Mouse (Mus musculus): ENCODE results near the gene Nisch. TPM values are rescaled to one million over a fixed set of nuclear protein-coding genes. Genes with fewer than 3 reads are reported as not detected.

The Nisch gene
- polyA plus RNA-seq, 1 experiment from 2014 or later = 291 TPM

- H3K36me3 ChIP-seq (ENCODE audit: control insufficient read depth, insufficient read depth, low read length) = peaks cover 17% of the 10 kb centered on the region
- peak overlapping the region; percentile 79 for H3K4me2 ChIP-seq (ENCODE audit: low read depth, low read length)
- H3K4me3 ChIP-seq (replicated peaks; ENCODE audit: low read length) = peak overlapping the region; percentile 92
- WGBS = 37% methylated on average over 11 of the region's 11 CpGs
- peak overlapping the region; percentile 98 for H3K27ac ChIP-seq (ENCODE audit: low read length)
- H3K9ac ChIP-seq (ENCODE audit: low read length) = peak overlapping the region; percentile 97
- no peaks in the 10 kb centered on the region for H3K27me3 ChIP-seq (ENCODE audit: control insufficient read depth, insufficient read depth, low read length)
- no peaks in the 10 kb centered on the region for H3K9me3 ChIP-seq (replicated peaks; ENCODE audit: control insufficient read depth, low read length)
- peak; percentile 76 for ATAC-seq (ENCODE audit: insufficient read depth, low FRiP score)
- peaks cover 44% of the 10 kb centered on the region for H3K4me1 ChIP-seq (ENCODE audit: control insufficient read depth, insufficient read depth, low read length)
These were observed 83.6 kb downstream of the Nisch start for GRCm38 (mm10) chr14:31133023-31133665.

DNA sequence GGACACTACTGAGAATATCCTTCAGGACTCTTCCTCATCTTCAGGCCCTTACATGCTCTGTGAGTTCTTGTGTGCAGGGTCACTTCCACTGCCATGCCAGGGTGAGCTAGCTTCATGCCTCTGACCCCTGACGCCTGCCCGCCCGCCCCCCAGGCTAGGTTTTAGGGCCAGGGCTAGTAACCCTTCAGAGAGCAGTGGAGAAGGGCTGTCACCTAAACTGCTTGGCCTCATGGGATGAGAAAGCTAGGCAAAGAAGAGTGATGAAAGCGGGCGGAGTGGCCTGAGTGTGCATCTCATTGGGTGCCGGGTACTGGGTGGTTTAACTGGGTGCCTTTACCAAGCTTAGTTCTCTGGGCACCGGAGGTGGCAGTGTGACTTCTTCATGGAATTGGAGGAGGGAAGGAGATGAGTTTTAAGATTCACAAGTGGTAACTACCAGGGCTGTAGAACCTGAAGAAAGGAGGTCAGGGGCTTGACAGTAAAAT is 84.2 kb downstream of the Nisch start:
- peak overlapping the region; percentile 79 for H3K4me2 ChIP-seq (ENCODE audit: low read depth, low read length)
- H3K36me3 ChIP-seq (ENCODE audit: control insufficient read depth, insufficient read depth, low read length) = peaks cover 17% of the 10 kb centered on the region
- H3K9me3 ChIP-seq (replicated peaks; ENCODE audit: control insufficient read depth, low read length) = no peaks in the 10 kb centered on the region
- H3K4me3 ChIP-seq (replicated peaks; ENCODE audit: low read length) = peak overlapping the region; percentile 92
- no peaks in the 10 kb centered on the region for H3K27me3 ChIP-seq (ENCODE audit: control insufficient read depth, insufficient read depth, low read length)
- H3K9ac ChIP-seq (ENCODE audit: low read length) = peak overlapping the region; percentile 97
- H3K27ac ChIP-seq (ENCODE audit: low read length) = peak overlapping the region; percentile 98
- 77% methylated on average over 7 of the region's 7 CpGs for WGBS
- ATAC-seq (ENCODE audit: insufficient read depth, low FRiP score) = no peak
- H3K4me1 ChIP-seq (ENCODE audit: control insufficient read depth, insufficient read depth, low read length) = peaks cover 46% of the 10 kb centered on the region

DNA sequence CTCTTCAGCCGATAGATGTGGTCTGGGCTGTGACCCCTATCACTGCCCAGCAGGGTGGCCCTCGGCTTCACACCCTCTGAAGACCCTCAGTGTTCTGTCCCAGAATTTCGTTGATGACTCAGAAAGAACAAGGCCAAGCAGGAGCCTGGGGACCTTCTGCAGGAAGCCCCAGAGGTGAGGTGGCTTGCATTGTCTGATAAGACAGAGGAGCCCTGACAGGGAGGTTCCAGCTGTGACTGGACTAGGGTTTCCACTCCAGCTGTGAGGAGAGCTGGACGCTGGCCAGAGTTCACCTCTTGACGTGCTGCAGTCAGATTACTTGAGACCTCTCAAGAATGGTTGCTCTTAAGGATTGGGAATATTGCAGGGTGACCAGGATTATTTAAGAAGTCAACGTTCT is 84.7 kb downstream of the Nisch start:
- ATAC-seq (ENCODE audit: insufficient read depth, low FRiP score) = no peak
- Histone ChIP-seq H3K27ac (ENCODE audit: low read length) (peak overlapping the region; percentile 98), H3K9ac (ENCODE audit: low read length) (peak overlapping the region; percentile 97), H3K36me3 (ENCODE audit: control insufficient read depth, insufficient read depth, low read length) (peaks cover 17% of the 10 kb centered on the region), H3K9me3 (replicated peaks; ENCODE audit: control insufficient read depth, low read length) (no peaks in the 10 kb centered on the region), H3K4me2 (ENCODE audit: low read depth, low read length) (peak overlapping the region; percentile 79), H3K27me3 (ENCODE audit: control insufficient read depth, insufficient read depth, low read length) (no peaks in the 10 kb centered on the region), H3K4me1 (ENCODE audit: control insufficient read depth, insufficient read depth, low read length) (peaks cover 46% of the 10 kb centered on the region), H3K4me3 (replicated peaks; ENCODE audit: low read length) (peak overlapping the region; percentile 92)
- 4% methylated on average over 6 of the region's 6 CpGs for WGBS

DNA sequence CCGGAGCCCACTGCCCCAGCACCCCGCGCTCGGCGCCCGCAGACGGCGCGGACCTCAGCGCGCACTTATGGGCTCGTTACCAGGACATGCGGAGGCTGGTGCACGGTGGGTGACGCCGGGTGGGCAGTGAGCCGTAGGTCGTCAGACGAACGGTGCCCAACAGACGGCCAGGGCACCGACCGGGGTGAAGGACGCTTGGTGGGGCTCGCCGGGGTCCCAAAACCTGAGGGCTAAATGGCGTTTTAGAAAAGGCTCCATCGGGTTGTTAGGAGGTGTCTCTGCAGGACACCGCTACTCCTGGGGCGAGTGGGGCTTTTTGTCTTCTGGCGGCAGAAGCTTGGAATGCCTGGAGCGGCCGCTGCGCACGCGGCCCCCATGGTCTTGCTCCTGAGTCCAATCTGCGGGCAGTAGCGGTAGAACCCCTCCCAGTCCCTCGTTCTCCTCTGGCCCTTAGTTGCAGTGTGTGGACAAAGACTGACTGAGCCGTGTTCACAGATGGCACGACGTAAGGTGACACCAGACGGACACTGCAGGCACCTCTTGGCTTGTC is 85.4 kb downstream of the Nisch start:
- under 1% methylated on average over 43 of the region's 43 CpGs for WGBS
- peak overlapping the region; percentile 92 for H3K4me3 ChIP-seq (replicated peaks; ENCODE audit: low read length)
- H3K4me2 ChIP-seq (ENCODE audit: low read depth, low read length) = peak overlapping the region; percentile 79
- H3K9ac ChIP-seq (ENCODE audit: low read length) = peak overlapping the region; percentile 97
- H3K9me3 ChIP-seq (replicated peaks; ENCODE audit: control insufficient read depth, low read length) = no peaks in the 10 kb centered on the region
- ATAC-seq (ENCODE audit: insufficient read depth, low FRiP score) = 0 out of 2 replicates have a peak, but pooled peaks have one; percentile 0
- peaks cover 46% of the 10 kb centered on the region for H3K4me1 ChIP-seq (ENCODE audit: control insufficient read depth, insufficient read depth, low read length)
- no peaks in the 10 kb centered on the region for H3K27me3 ChIP-seq (ENCODE audit: control insufficient read depth, insufficient read depth, low read length)
- peak overlapping the region; percentile 98 for H3K27ac ChIP-seq (ENCODE audit: low read length)
- peaks cover 14% of the 10 kb centered on the region for H3K36me3 ChIP-seq (ENCODE audit: control insufficient read depth, insufficient read depth, low read length)

GRCm38 (mm10) chr14:31130236-31131220 is 86.2 kb downstream of the Nisch start, which contains the start of gene Nt5dc2:
Gene Nt5dc2 (plus strand): TSS chr14:31131053.
- Histone ChIP-seq H3K9me3 (replicated peaks; ENCODE audit: control insufficient read depth, low read length) (no peaks in the 10 kb centered on the region), H3K4me3 (replicated peaks; ENCODE audit: low read length) (peak within 1 kb of the TSS; percentile 92), H3K4me1 (ENCODE audit: control insufficient read depth, insufficient read depth, low read length) (peaks cover 50% of the 10 kb centered on the region), H3K9ac (ENCODE audit: low read length) (peak within 1 kb of the TSS; percentile 97), H3K27ac (ENCODE audit: low read length) (peak within 1 kb of the TSS; percentile 98), H3K27me3 (ENCODE audit: control insufficient read depth, insufficient read depth, low read length) (no peaks in the 10 kb centered on the region), H3K4me2 (ENCODE audit: low read depth, low read length) (peak within 1 kb of the TSS; percentile 79), H3K36me3 (ENCODE audit: control insufficient read depth, insufficient read depth, low read length) (peaks cover 6% of the 10 kb centered on the region; the same call in 1 of the 2 replicates)
- WGBS = 3% methylated on average over 62 of the region's 63 CpGs
- ATAC-seq (ENCODE audit: insufficient read depth, low FRiP score) = peak; percentile 78

DNA sequence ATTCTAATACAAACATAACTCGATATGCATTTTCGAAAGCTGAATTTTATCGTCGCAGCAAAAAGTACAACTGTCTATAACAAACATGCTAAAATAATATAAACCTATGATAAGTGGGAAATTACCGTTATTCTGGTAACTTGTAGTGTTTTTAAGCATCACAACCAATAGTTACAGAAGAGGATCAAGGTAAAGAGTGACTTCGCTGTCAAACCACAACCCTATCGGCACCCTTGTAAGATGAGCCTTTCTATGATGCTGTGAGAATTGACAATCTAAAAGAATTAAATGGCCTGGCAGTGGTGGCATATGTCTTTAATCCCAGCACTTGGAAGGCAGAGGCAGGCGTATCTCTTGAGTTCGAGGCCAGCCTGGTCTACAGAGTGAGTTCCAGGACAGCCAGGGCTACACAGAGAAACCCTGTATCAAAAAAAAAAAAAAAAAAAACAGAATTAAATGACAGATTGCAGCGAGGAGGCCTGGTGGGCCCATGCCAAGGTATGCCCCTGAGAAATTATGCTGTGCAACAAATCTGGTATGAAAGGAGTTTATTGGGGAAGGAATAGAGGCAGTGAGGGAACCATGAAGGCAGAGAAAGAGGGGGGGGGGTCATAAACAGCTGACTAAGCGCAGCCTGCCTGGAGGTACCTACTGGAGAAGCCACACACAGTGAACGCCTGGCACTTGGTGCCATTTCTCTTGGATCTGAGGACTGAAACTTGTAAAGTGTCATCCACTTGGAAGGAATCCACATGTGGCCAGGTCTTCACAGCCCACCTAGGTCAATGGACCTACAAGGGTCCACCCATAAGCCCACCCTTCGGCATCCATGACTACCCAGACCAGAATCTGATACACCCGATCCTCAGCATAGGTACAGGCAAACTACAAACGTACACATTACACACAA is 87.2 kb downstream of the Nisch start:
- ATAC-seq (ENCODE audit: insufficient read depth, low FRiP score) = no peak
- no peaks in the 10 kb centered on the region for H3K9me3 ChIP-seq (replicated peaks; ENCODE audit: control insufficient read depth, low read length)
- H3K9ac ChIP-seq (ENCODE audit: low read length) = peak overlapping the region; percentile 46; the same call in 1 of the 2 replicates
- peak overlapping the region; percentile 98 for H3K27ac ChIP-seq (ENCODE audit: low read length)
- no peaks in the 10 kb centered on the region for H3K27me3 ChIP-seq (ENCODE audit: control insufficient read depth, insufficient read depth, low read length)
- H3K36me3 ChIP-seq (ENCODE audit: control insufficient read depth, insufficient read depth, low read length) = 0 out of 2 replicates have a peak, but pooled peaks cover under 1% of the 10 kb centered on the region
- peak overlapping the region; percentile 60 for H3K4me2 ChIP-seq (ENCODE audit: low read depth, low read length)
- H3K4me3 ChIP-seq (replicated peaks; ENCODE audit: low read length) = peak overlapping the region; percentile 77
- peaks cover 55% of the 10 kb centered on the region for H3K4me1 ChIP-seq (ENCODE audit: control insufficient read depth, insufficient read depth, low read length)
- 62% methylated on average over 15 of the region's 15 CpGs for WGBS

- Histone ChIP-seq H3K27ac (ENCODE audit: low read length) (peak within 1 kb of the TSS; percentile 98), H3K4me3 (replicated peaks; ENCODE audit: low read length) (peak within 1 kb of the TSS; percentile 77), H3K4me2 (ENCODE audit: low read depth, low read length) (peak within 1 kb of the TSS; percentile 96), H3K4me1 (ENCODE audit: control insufficient read depth, insufficient read depth, low read length) (peaks cover 47% of the 10 kb centered on the region), H3K9ac (ENCODE audit: low read length) (peak within 1 kb of the TSS; percentile 88), H3K27me3 (ENCODE audit: control insufficient read depth, insufficient read depth, low read length) (no peaks in the 10 kb centered on the region), H3K36me3 (ENCODE audit: control insufficient read depth, insufficient read depth, low read length) (no peaks in the 10 kb centered on the region), H3K9me3 (replicated peaks; ENCODE audit: control insufficient read depth, low read length) (no peaks in the 10 kb centered on the region)
- peak; percentile 95 for ATAC-seq (ENCODE audit: insufficient read depth, low FRiP score)
- 2% methylated on average over 33 of the region's 33 CpGs for WGBS
These were observed 87.9 kb downstream of the Nisch start, which contains the start of gene Smim4 for GRCm38 (mm10) chr14:31128826-31129219. Gene Smim4 (minus strand): TSS chr14:31128956.
